Mouse (Mus musculus) lung, postnatal 36 days (tissue): ENCODE results near the gene Arhgef7.

Experiments used
- DNase-seq: peaks from one replicate; pipeline ENCODE4 v3.0.0; 2022; ENCODE audit warnings: mixed read lengths

The Arhgef7 gene

GRCm38 (mm10) chr8:11799098-11799497, 71.6 kb downstream of the Arhgef7 start:
- DNase-seq = no peak

- peak; percentile 54 for DNase-seq
These were observed 73.0 kb downstream of the Arhgef7 start for GRCm38 (mm10) chr8:11800481-11800880.

GRCm38 (mm10) chr8:11801571-11801970, 74.0 kb downstream of the Arhgef7 start:
- no peak for DNase-seq

- DNase-seq = no peak
These were observed 77.4 kb downstream of the Arhgef7 start for GRCm38 (mm10) chr8:11804914-11805313.

GRCm38 (mm10) chr8:11806252-11806651, 78.7 kb downstream of the Arhgef7 start:
- DNase-seq = no peak

- DNase-seq = no peak
These were observed 79.8 kb downstream of the Arhgef7 start for GRCm38 (mm10) chr8:11807361-11807760.

GRCm38 (mm10) chr8:11808047-11808446, 80.5 kb downstream of the Arhgef7 start:
- no peak for DNase-seq

GRCm38 (mm10) chr8:11810426-11810825, 82.9 kb downstream of the Arhgef7 start:
- no peak for DNase-seq

GRCm38 (mm10) chr8:11813801-11814200, 86.3 kb downstream of the Arhgef7 start:
- no peak for DNase-seq

- no peak for DNase-seq
These were observed 87.7 kb downstream of the Arhgef7 start for GRCm38 (mm10) chr8:11815206-11815605.

GRCm38 (mm10) chr8:11820136-11820535, 92.6 kb downstream of the Arhgef7 start:
- DNase-seq = no peak

- no peak for DNase-seq
These were observed 93.0 kb downstream of the Arhgef7 start for GRCm38 (mm10) chr8:11820568-11820967.

- no peak for DNase-seq
These were observed 94.1 kb downstream of the Arhgef7 start for GRCm38 (mm10) chr8:11821451-11822206.

- DNase-seq = no peak
These were observed 95.1 kb downstream of the Arhgef7 start for GRCm38 (mm10) chr8:11822550-11823060.

- DNase-seq = no peak
These were observed 98.2 kb downstream of the Arhgef7 start for GRCm38 (mm10) chr8:11825756-11826155.

GRCm38 (mm10) chr8:11827312-11827711, 99.8 kb downstream of the Arhgef7 start:
- DNase-seq = no peak

GRCm38 (mm10) chr8:11830214-11831046, 102.9 kb downstream of the Arhgef7 start:
- no peak for DNase-seq

GRCm38 (mm10) chr8:11831174-11831573, 103.7 kb downstream of the Arhgef7 start:
- peak; percentile 41 for DNase-seq

- DNase-seq = no peak
These were observed 104.4 kb downstream of the Arhgef7 start for GRCm38 (mm10) chr8:11831939-11832338.

GRCm38 (mm10) chr8:11833157-11833556, 105.6 kb downstream of the Arhgef7 start:
- DNase-seq = no peak

- DNase-seq = no peak
These were observed 106.7 kb downstream of the Arhgef7 start for GRCm38 (mm10) chr8:11834200-11834599.

GRCm38 (mm10) chr8:11834691-11835090, 107.2 kb downstream of the Arhgef7 start:
- DNase-seq = no peak

- DNase-seq = no peak
These were observed 112.7 kb downstream of the Arhgef7 start, which contains the start of gene Tex29 for GRCm38 (mm10) chr8:11840174-11840573. TSS of gene Tex29 (plus strand) at chr8:11840474.

- DNase-seq = no peak
These were observed 114.0 kb downstream of the Arhgef7 start for GRCm38 (mm10) chr8:11841571-11841970.
